Mouse (Mus musculus): Measurements from ENCODE around the gene Emb. TPM values are rescaled to one million over a fixed set of nuclear protein-coding genes. Genes with fewer than 3 reads are reported as not detected.

Gene Emb
- total RNA-seq, 2 experiments from 2014 or later = 10.3 to 12.0 TPM

Other genes with a start within 250 kb of the Emb start
- 10 to 100 TPM; 12.9 to 13.2 TPM for gene Parp8, start 183.0 kb upstream of the Emb start, total RNA-seq (2021)
- gene Gm17509, start 12.5 kb downstream of the Emb start, total RNA-seq (2021) = not detected

Data from gastrocnemius, adult 18-20 months (tissue).